Mouse (Mus musculus) limb, embryonic 14.5 days (tissue): ENCODE data around the gene Zfp72. TPM values are rescaled to one million over a fixed set of nuclear protein-coding genes. Genes with fewer than 3 reads are reported as not detected.

Experiments
- ATAC-seq: fragments of 200-750 bp; cut with Nextera tagmentation; 2 replicates; pipeline ENCODE4 v1.8.0; 2017; ENCODE audit warnings: low read depth, moderate number of reproducible peaks, moderate TSS enrichment; ENCODE audit not compliant: low FRiP score
- DNase-seq: peaks from one replicate; pipeline ENCODE4 v3.0.0-alpha.2; 2015; ENCODE audit warnings: low spot score
- H3K27ac ChIP-seq: fragments of 300-500 bp; sonication (generic); replicated peaks from 2 replicates; pipeline ENCODE4 v1.5.1; 2014; ENCODE audit warnings: low read depth, mild to moderate bottlenecking, low read length, moderate library complexity, mixed read lengths
- H3K27me3 ChIP-seq: fragments of 300-500 bp; sonication (generic); 2 replicates; pipeline ENCODE4 v1.6.1; 2014; ENCODE audit warnings: low read length, mixed read lengths; ENCODE audit not compliant: control insufficient read depth, insufficient read depth
- H3K36me3 ChIP-seq: fragments of 300-500 bp; sonication (generic); 2 replicates; pipeline ENCODE4 v1.6.1; 2014; ENCODE audit warnings: mild to moderate bottlenecking, low read length, moderate library complexity, mixed read lengths; ENCODE audit not compliant: control insufficient read depth, insufficient read depth
- H3K4me1 ChIP-seq: fragments of 300-500 bp; sonication (generic); 2 replicates; pipeline ENCODE4 v1.6.1; 2014; ENCODE audit warnings: antibody characterized with exemption, low read length, mixed read lengths; ENCODE audit not compliant: control insufficient read depth, insufficient read depth
- H3K4me2 ChIP-seq: fragments of 300-500 bp; sonication (generic); replicated peaks from 2 replicates; pipeline ENCODE4 v1.6.1; 2014; ENCODE audit warnings: low read depth, mild to moderate bottlenecking, low read length, moderate library complexity; ENCODE audit not compliant: severe bottlenecking
- H3K4me3 ChIP-seq: fragments of 300-500 bp; sonication (generic); replicated peaks from 2 replicates; pipeline ENCODE4 v1.5.1; 2014; ENCODE audit warnings: low read length
- H3K9ac ChIP-seq: fragments of 300-500 bp; sonication (generic); 2 replicates; pipeline ENCODE4 v1.6.1; 2014; ENCODE audit warnings: mild to moderate bottlenecking, low read depth, low read length, moderate library complexity; ENCODE audit not compliant: severe bottlenecking
- H3K9me3 ChIP-seq: fragments of 300-500 bp; sonication (generic); 2 replicates; pipeline ENCODE4 v1.6.1; 2016; ENCODE audit warnings: low read length; ENCODE audit not compliant: control insufficient read depth
- POLR2A ChIP-seq: fragments of 200-500 bp; IDR thresholded peaks from 2 replicates; pipeline ENCODE4 v1.8.0; 2012; ENCODE audit warnings: inconsistent platforms, mild to moderate bottlenecking, moderate library complexity, borderline replicate concordance; ENCODE audit not compliant: insufficient read depth, insufficient read length; ENCODE audit errors: extremely low read depth
- WGBS: fragments of 180-500 bp; shearing (Covaris S2); extraction: QIAGEN DNeasy Blood & Tissue Kit; methylation state at CpG from one replicate; pipeline ENCODE4 v1.1.7; 2014; 5-methylcytosine and 5-hydroxymethylcytosine counted together
- polyA plus RNA-seq, 2 experiments: library from polyadenylated mRNA; depleted of rRNA in 1 of 2; stranded (reverse) in 1 of 2; unstranded in 1 of 2; fragments of >200 nt; fragmentation: Nextera tagmentation in 1 of 2; extraction: Ambion mirVana in 1 of 2; gene quantifications; 2 replicates each; pipeline versions ENCODE4 v1.2.1 to v1.2.3; 2012 to 2014

Gene Zfp72
- polyA plus RNA-seq (2012; rRNA removed) (1.4 and 1.7 TPM in 2 replicates), polyA plus RNA-seq (2014; fragmentation: Nextera tagmentation; extraction: Ambion mirVana) (6.3 and 6.7 TPM in 2 replicates)

GRCm38 (mm10) chr13:74390371-74390990 lies at the start of gene Zfp72:
Gene Zfp72, minus strand, starts transcription at chr13:74390836.
- DNase-seq (peak; percentile 74), ATAC-seq (peak; percentile 92)
- H3K4me2 ChIP-seq = peak within 1 kb of the TSS; percentile 62
- no peak for TF ChIP-seq POLR2A
- H3K9ac ChIP-seq = peak within 1 kb of the TSS; percentile 69
- H3K36me3 ChIP-seq = no peaks in the 10 kb centered on the region
- no peak within 1 kb of the TSS for H3K27ac ChIP-seq
- 2% methylated on average over 14 of the region's 14 CpGs for WGBS
- no peaks in the 10 kb centered on the region for H3K4me1 ChIP-seq
- no peaks in the 10 kb centered on the region for H3K9me3 ChIP-seq
- H3K4me3 ChIP-seq = peak within 1 kb of the TSS; percentile 66
- no peaks in the 10 kb centered on the region for H3K27me3 ChIP-seq

DNA sequence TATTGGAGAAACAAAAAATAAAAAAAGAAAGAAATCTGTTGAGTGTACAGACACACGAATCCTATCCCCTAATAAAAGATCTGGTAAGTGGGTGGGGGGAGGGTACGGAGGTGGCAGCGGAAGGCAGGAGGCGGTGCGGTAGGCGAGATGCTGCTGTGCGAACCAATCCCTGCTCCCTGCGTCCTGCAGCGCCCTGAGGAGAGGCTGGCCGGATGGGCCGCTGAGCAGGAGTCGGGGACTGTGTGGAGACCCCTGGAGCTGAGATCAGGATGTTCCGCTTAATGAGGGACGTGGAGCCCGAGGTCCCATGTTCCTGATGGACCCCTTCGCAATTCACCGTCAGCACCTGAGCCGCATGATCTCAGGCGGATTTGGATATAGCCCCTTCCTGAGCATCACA lies 49.3 kb upstream of the Zfp72 start:
- Histone ChIP-seq H3K4me2 (no peak overlapping the region), H3K4me3 (no peak overlapping the region), H3K9ac (no peak overlapping the region), H3K27me3 (no peaks in the 10 kb centered on the region), H3K27ac (no peak overlapping the region), H3K9me3 (peaks cover 33% of the 10 kb centered on the region), H3K36me3 (peaks cover 17% of the 10 kb centered on the region), H3K4me1 (no peaks in the 10 kb centered on the region)
- ATAC-seq = no peak
- WGBS = 24% methylated on average over 17 of the region's 19 CpGs
- DNase-seq = no peak
- TF ChIP-seq POLR2A = no peak

DNA sequence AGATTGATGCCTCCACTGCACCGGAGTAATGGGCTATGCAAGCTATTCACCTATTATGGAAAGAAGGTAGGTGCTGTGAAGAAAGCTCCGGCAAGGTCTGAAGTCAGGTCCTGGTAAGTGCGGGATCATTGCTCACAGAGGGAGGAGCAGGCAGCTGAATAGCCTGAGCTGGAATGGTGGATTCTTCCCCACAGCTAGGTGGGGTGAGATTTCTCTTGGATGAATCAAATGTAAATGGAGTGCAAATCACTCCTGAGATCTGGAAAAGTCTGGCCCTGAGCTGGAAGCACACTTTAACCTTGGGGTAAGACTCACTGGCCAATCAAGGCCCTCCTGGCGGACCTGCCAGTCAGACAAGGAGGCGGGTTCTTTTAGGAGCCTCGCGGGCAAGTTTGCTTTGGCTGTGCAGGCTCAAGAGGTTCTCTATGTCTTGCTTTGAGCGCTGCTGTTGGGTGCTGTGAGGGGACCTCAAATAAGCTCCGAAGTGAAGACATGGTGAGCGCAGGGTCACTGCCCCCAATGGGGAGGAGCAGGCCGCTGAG lies 8.7 kb upstream of the Zfp72 start, which contains the start of gene Ftl1-ps1:
TSS of gene Ftl1-ps1 (plus strand) at position 397 of the 542 bp plus-strand sequence.
- no peak for TF ChIP-seq POLR2A
- Histone ChIP-seq H3K4me1 (no peaks in the 10 kb centered on the region), H3K27ac (no peak within 1 kb of the TSS), H3K9me3 (no peaks in the 10 kb centered on the region), H3K36me3 (no peaks in the 10 kb centered on the region), H3K9ac (no peak within 1 kb of the TSS), H3K4me3 (no peak within 1 kb of the TSS), H3K27me3 (no peaks in the 10 kb centered on the region), H3K4me2 (no peak within 1 kb of the TSS)
- WGBS = 10% methylated on average over 11 of the region's 11 CpGs
- DNase-seq (no peak), ATAC-seq (no peak)

GRCm38 (mm10) chr13:74391156-74391555 lies 520 bp upstream of the Zfp72 start:
- WGBS = 74% methylated on average over 2 of the region's 2 CpGs
- Histone ChIP-seq H3K4me1 (no peaks in the 10 kb centered on the region), H3K9me3 (no peaks in the 10 kb centered on the region), H3K9ac (no peak overlapping the region), H3K27ac (no peak overlapping the region), H3K4me3 (no peak overlapping the region), H3K36me3 (no peaks in the 10 kb centered on the region), H3K4me2 (no peak overlapping the region), H3K27me3 (no peaks in the 10 kb centered on the region)
- TF ChIP-seq POLR2A = no peak
- no peak for DNase-seq
- no peak for ATAC-seq

DNA sequence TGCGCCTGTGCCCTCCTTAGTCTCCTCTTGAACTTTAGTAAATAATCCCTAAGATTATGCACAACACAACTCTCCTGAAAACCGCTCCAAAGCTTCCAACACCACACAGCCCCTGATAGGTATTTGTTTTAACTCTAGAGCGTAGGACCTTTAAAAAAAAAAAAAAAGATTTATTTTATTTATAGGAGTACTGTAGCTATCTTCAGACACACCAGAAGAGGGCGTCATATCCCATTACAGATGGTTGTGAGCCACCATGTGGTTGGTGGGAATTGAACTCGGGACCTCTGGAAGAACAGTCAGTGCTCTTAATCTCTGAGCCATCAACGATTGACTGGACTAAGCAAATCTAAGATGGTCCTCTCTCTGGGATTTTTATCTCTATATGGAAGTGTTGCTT lies 906 bp downstream of the Zfp72 start:
- Histone ChIP-seq H3K27me3 (no peaks in the 10 kb centered on the region), H3K27ac (no peak overlapping the region), H3K4me2 (peak overlapping the region; percentile 62), H3K4me3 (peak overlapping the region; percentile 66), H3K36me3 (no peaks in the 10 kb centered on the region), H3K4me1 (no peaks in the 10 kb centered on the region), H3K9ac (peak overlapping the region; percentile 69), H3K9me3 (no peaks in the 10 kb centered on the region)
- ATAC-seq = no peak
- WGBS = 67% methylated on average over 6 of the region's 6 CpGs
- DNase-seq = no peak
- TF ChIP-seq POLR2A = no peak

DNA sequence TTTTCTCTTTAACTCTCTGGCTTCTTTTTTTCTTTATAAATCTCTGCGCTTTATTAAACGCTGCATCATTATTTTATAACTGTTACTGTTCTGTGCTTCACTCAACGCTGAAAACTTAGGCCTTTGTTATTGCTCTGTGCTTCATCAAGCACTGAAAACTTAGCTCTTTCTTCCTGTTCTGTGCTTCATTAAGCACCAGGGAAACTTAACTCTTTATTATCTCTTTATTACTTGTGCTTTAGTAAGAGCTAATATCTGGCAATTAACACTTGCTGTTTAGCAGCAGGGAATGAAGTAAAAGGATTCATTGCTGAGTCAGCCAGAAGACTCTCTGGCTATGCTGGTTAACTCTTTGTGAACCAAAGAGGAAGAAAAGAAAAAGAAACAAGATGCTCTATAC lies 8.3 kb downstream of the Zfp72 start:
- Histone ChIP-seq H3K9me3 (no peaks in the 10 kb centered on the region), H3K27me3 (no peaks in the 10 kb centered on the region), H3K4me3 (no peak overlapping the region), H3K4me1 (no peaks in the 10 kb centered on the region), H3K27ac (no peak overlapping the region; the same call in 1 of the 2 replicates), H3K4me2 (no peak overlapping the region), H3K9ac (no peak overlapping the region), H3K36me3 (no peaks in the 10 kb centered on the region)
- no peak for ATAC-seq
- WGBS = 17% methylated on average over 3 of the region's 3 CpGs
- TF ChIP-seq POLR2A = no peak
- DNase-seq = no peak
